Mouse (Mus musculus) ES-E14 (cell line): ENCODE results near the gene Fads3.

Source experiments
- HCFC1 ChIP-seq: IDR thresholded peaks from 2 replicates; pipeline ENCODE4 v1.6.1; 2012; ENCODE audit warnings: low read length, inconsistent platforms, borderline replicate concordance; ENCODE audit not compliant: insufficient read depth
- MAFK ChIP-seq: IDR thresholded peaks from 2 replicates; pipeline ENCODE4 v1.6.1; 2014; ENCODE audit warnings: mild to moderate bottlenecking, low read depth, low read length, inconsistent platforms; ENCODE audit not compliant: insufficient read depth

DNA sequence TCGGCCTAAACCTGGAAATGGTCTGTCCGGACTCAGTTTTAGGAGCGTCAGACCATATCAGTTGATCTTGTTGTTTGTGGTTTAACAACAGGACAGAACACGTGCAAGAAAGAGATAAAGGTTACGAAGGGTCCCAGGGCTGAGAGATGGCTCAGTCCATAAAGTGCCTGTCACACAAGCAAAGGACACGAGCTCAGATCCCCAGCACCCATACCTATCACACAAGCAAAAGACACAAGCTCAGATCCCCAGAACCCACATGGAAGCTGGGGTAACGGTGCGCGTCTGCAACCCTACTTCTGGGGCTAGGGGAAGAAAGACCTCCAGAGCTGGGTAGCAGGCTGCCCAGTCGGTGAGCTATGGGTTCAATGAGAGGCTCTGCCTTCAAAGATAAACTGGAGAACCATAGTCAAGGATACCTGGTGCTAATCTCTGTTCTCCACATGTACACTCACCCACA lies 63.7 kb downstream of the Fads3 start:
- TF ChIP-seq HCFC1 = no peak
- TF ChIP-seq MAFK = no peak
